Mouse (Mus musculus) urinary bladder, postnatal 4 days (tissue): ENCODE measurements around the gene Pdia5.

ENCODE experiments used
- DNase-seq, 2 experiments: peaks; one replicate each; pipeline ENCODE4 v3.0.0; 2021 to 2022; ENCODE audit warnings: low spot score in 2 of 2

The Pdia5 gene

DNA sequence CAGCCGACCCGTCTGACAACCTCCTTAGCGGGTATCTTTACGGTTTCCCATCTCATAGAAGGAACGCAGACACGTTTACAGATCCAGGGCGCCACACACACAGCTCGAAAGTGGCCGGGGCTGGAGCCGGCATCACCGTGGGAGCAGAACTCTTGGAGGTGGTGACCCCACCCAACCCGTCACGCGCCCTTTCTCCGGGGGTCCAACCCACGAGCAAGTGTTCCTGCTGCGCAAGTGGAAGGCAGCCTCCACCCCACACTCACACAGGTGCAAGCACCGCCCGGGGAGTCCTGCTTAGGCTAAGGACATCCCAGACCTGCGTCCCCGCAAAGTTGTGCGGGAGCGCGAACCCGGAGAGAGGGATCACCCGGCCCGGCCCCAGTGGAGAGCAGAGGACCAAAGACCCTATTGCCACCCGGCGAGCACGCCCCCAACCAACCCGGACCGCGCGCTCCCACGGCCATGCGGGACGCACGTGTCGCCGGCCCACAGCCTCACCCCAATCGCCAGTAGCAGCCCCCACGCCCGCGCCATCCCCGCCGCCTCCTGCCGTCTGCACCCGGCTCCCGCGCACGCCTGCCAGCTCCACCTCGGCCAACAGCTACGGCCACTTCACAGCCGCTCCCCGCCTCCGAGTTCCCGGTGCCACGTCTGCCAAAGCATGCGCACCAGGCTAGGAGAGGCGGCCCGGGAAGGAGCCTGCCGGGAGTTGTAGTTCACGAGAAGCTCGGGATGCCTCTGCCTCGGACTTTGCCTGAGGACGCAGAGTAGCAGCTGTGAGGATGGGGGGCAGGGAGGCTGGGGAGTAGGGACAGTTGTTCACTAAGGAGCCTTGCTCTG, at the start of gene Pdia5:
Gene Pdia5, minus strand, starts transcription at position 643 of the 840 bp plus-strand sequence.
- DNase-seq = peak; percentile 82 to 90

- no peak for DNase-seq
Observed at GRCm38 (mm10) chr16:35539041-35539440, 48.4 kb upstream of the Pdia5 start.

GRCm38 (mm10) chr16:35537651-35538050, 47.0 kb upstream of the Pdia5 start:
- DNase-seq = no peak

DNA sequence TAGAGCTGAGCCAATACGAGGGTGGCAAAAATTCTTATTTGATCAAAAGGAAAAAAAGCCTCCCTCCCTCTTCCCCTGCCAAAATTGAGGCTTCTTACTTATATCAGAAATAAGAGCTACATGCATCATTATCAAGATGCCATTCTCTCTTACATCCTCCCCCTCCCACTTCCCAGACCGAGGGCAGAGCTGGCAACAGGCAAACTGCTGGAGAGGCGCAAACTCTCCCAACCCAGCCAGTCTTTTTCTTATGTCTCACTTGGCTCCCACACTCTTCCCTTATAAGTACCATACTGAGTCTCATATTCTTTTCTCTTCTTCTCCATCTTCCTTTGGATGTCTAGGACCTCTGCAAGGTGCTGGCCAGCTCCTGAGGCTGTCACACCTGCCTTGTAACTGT, 44.0 kb upstream of the Pdia5 start:
- no peak for DNase-seq

DNA sequence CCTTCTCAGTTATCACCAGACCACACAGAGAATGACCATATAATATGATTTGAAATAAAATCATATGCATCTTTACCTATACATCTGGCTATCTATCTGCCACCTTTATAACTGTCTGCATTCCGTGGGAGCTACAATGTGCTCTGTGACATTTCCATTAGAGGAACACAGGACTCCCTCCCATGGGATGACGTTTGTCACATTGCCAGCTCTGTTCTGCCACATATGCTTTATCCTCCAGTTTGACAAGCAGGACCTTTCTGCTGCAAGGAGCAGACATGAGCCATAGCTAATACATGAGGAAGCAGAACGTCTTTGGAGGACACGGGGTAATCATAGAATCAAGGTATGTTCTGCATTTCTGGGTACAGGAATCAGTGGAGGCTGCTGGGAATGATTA, 33.5 kb upstream of the Pdia5 start:
- no peak for DNase-seq

DNA sequence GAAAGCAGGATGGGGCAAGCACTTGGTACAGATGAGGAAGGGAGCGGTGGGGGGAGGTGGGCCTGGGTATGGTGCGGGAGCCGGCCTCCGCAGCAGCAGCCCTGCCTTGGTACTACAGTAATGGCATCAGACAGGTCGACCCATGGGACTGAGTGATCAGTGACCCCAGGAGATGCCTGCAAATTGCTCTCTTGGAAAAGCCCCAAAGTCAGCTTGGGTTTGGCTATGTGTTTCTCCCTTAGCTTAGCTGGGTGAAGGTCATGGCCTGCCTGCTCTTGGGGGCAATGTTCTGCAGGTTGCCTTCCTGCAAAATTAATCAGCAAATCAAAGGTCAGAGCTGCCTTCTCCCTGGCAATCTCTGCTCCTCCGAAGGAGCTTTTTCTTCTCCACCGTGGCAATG, 28.6 kb upstream of the Pdia5 start:
- no peak for DNase-seq

- DNase-seq = no peak
Observed at GRCm38 (mm10) chr16:35517976-35518951, 27.6 kb upstream of the Pdia5 start.

DNA sequence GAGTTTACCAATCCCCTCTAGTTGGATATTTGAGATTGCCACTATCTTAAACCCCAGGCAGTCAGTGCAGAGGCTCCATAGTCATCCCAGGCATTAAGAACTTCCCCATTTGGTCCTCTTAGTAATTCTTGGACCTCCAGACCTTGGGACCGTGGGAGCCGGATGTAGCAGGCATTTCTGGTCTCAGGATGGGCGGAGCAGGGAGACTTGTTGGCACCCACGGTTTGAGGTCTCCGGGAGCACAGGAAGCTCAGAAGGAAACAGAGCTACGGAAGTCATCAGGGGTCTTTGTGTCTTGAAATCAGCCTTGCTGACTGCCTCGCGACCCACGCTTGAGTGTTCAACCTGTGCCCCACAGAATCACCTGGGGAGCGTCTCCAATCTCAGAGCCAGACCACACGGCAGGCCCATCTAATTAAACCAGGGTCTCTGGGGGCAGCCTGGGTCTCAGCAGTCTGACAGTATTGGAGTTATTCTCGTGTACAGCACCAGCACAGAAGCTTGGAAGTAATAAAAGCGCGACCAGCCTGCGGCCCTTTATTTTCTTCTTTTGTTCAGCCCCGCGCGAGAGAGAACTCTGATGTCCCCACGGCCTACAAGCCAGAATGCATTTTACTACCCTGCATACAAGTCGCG, 25.4 kb upstream of the Pdia5 start:
- DNase-seq = no peak

- no peak for DNase-seq
Observed at GRCm38 (mm10) chr16:35509331-35510070, 18.8 kb upstream of the Pdia5 start.

GRCm38 (mm10) chr16:35508581-35508980, 17.9 kb upstream of the Pdia5 start:
- no peak for DNase-seq

GRCm38 (mm10) chr16:35505786-35506185, 15.1 kb upstream of the Pdia5 start:
- DNase-seq = no peak

DNA sequence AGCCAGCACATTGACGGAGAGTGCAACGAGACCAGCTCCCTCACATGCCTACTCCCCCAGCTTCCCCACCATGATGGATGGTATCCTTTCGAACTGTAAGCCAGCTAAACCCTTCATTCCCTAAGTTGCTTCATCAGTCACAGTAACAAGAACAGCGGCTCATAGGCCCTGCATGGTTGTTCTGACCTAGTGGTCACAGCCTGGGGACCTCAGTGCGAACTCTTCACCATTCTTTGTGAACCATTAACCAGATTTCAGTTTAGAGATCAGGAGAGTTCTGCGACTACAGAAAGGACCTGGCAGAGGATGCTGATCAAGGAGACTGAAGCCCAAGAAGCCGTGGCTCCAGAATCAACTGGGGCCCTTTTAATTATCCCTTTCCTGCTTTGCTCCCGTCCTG, 13.6 kb upstream of the Pdia5 start:
- no peak for DNase-seq

GRCm38 (mm10) chr16:35502456-35502855, 11.8 kb upstream of the Pdia5 start:
- no peak for DNase-seq

- DNase-seq = no peak
Observed at GRCm38 (mm10) chr16:35501106-35501760, 10.6 kb upstream of the Pdia5 start.

GRCm38 (mm10) chr16:35500342-35500741, 9.7 kb upstream of the Pdia5 start:
- no peak for DNase-seq

DNA sequence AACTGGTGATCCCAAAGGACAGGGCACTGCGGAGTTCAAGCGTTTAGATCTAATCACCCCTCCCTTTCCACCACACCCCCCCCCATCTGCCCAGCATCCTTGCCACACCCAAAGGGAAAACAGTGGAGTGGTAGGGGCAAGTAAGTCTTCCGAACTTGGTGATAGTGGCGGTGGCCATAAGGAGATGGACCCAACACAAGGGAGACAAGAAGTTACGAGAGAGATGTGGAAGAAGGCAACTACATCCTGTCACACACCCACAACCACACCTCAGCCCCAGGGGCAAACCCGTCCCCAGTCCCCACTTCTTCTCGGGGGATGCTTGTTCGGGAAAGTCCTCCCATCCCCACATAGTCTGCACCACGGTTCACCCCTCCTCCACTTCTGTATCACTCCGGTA, 880 bp downstream of the Pdia5 start:
- no peak for DNase-seq

DNA sequence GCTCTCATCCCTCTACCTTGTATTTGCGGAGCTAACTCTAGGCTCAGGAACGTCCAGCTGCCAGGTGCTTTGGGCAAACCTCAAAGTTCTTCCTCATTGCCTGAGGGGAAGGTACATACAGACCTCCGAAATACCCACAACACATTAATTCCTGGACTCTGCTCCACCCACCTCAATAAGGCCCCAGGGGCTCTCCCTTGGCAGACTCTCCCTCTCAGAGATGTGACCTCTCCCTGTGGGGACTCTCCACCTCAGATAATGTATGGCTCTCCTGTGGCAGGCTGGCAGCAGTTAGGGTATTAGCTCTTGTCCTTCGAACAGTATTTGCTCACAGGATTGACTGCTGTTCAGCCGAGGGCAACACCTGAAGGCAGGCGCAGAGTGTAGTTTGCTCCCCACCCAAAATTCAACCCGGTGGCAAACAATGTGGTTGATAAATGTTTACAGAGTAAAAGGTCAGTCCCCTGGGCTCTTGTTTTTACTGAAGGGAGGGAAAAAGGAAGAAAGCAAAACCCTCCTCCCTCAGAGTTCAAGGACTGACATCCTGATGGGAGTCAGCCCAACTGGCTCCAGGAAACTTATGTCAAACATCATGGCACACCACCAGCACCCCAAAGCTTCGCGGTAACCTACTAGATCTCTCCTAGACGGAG, 1.5 kb downstream of the Pdia5 start:
- DNase-seq = no peak

DNA sequence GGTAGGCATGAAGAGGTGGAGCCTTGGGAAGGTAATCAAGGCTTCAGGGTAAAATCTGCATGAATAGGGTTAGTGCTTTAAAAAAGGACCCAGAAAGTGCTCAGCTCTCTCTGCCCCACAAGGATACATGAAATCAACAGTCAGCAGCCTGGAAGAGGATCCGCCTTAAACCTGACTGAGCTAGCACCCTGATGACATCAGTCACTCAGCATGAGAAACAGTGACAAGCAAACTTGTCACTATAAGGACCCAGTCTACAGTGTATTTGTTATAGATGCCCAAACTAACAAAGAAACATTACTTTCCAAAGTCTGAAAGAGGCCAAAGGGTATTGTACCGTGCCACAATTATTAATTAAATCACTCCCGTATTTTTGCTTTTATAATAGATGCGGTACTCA, 2.9 kb downstream of the Pdia5 start:
- no peak for DNase-seq

DNA sequence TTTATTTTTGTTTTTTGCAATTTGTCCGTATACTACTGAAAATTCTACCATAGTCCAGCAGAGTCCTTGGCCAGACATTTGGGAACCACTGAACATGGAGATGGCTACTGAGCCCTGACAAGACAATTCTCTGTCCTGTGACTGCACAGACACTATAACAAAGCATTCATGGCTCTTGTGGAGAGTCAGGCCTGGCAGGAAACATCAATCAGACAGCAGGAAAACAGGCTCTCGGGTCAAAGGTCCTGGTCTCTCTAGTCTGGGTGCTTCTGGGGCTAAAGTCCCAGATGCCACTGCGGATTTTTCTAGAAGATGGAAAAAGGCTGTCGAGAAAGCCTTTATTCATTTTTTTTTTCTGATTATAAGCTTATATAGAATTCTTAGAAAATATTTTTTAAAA, 3.6 kb downstream of the Pdia5 start:
- DNase-seq = no peak

- DNase-seq = no peak
Observed at GRCm38 (mm10) chr16:35485711-35486110, 5.0 kb downstream of the Pdia5 start.
